Mouse (Mus musculus) hindbrain, embryonic 10.5 days (tissue): ENCODE data around the gene Dusp8. TPM values are rescaled to one million over a fixed set of nuclear protein-coding genes. Genes with fewer than 3 reads are reported as not detected.

ENCODE experiments used
- DNase-seq: peaks from one replicate; pipeline ENCODE4 v3.0.0-alpha.2; 2017; ENCODE audit warnings: low spot score
- H3K27ac ChIP-seq: fragments of 300-500 bp; sonication (generic); 2 replicates; pipeline ENCODE4 v1.5.1; 2016; ENCODE audit warnings: mild to moderate bottlenecking, moderate library complexity
- H3K27me3 ChIP-seq: fragments of 300-500 bp; sonication (generic); 2 replicates; pipeline ENCODE4 v1.6.1; 2016; ENCODE audit warnings: mild to moderate bottlenecking; ENCODE audit not compliant: poor library complexity, insufficient read depth, severe bottlenecking
- H3K36me3 ChIP-seq: fragments of 300-500 bp; sonication (generic); 2 replicates; pipeline ENCODE4 v1.6.1; 2016; ENCODE audit warnings: mild to moderate bottlenecking, moderate library complexity
- H3K4me1 ChIP-seq: fragments of 300-500 bp; sonication (generic); replicated peaks from 2 replicates; pipeline ENCODE4 v1.6.1; 2016; ENCODE audit warnings: mild to moderate bottlenecking
- H3K4me3 ChIP-seq: fragments of 300-500 bp; sonication (generic); 2 replicates; pipeline ENCODE4 v1.5.1; 2016; ENCODE audit warnings: mild to moderate bottlenecking, moderate library complexity
- H3K9me3 ChIP-seq: fragments of 300-500 bp; sonication (generic); 2 replicates; pipeline ENCODE4 v1.6.1; 2016; ENCODE audit warnings: mild to moderate bottlenecking, moderate library complexity
- WGBS: fragments of 180-500 bp; shearing (Covaris S2); methylation state at CpG from one replicate; pipeline ENCODE4 v1.1.7; 2016; 5-methylcytosine and 5-hydroxymethylcytosine counted together
- polyA plus RNA-seq: library from polyadenylated mRNA; unstranded; fragments of >200 nt; fragmentation: Nextera tagmentation; extraction: Ambion mirVana; gene quantifications from 2 replicates; pipeline ENCODE4 v1.2.1, GENCODE M21; 2016

Gene Dusp8
- polyA plus RNA-seq, 1 experiment from 2014 or later: 20.1 TPM

- no peaks in the 10 kb centered on the region for H3K36me3 ChIP-seq
- H3K27me3 ChIP-seq: peaks cover 88% of the 10 kb centered on the region
- H3K27ac ChIP-seq: peak overlapping the region; percentile 91
- under 1% methylated on average over 89 of the region's 89 CpGs for WGBS
- H3K9me3 ChIP-seq: no peaks in the 10 kb centered on the region
- H3K4me1 ChIP-seq: peaks cover 66% of the 10 kb centered on the region
- DNase-seq: peak; percentile 47
- peak overlapping the region; percentile 79 for H3K4me3 ChIP-seq
Observed at GRCm38 (mm10) chr7:142094301-142095143, 1.1 kb downstream of the Dusp8 start.

GRCm38 (mm10) chr7:142093696-142094240, 1.9 kb downstream of the Dusp8 start:
- H3K27ac ChIP-seq: peak overlapping the region; percentile 91
- WGBS: 23% methylated on average over 6 of the region's 6 CpGs
- no peaks in the 10 kb centered on the region for H3K36me3 ChIP-seq
- no peaks in the 10 kb centered on the region for H3K9me3 ChIP-seq
- H3K27me3 ChIP-seq: peaks cover 92% of the 10 kb centered on the region
- H3K4me1 ChIP-seq: peaks cover 73% of the 10 kb centered on the region
- peak overlapping the region; percentile 79 for H3K4me3 ChIP-seq
- DNase-seq: no peak

- Histone ChIP-seq H3K27me3 (peaks cover 95% of the 10 kb centered on the region), H3K27ac (peak overlapping the region; percentile 18; the same call in 1 of the 2 replicates)
- 51% methylated on average over 1 of the region's 1 CpGs for WGBS
Observed at GRCm38 (mm10) chr7:142092991-142093390, 2.7 kb downstream of the Dusp8 start.

GRCm38 (mm10) chr7:142091848-142092247, 3.8 kb downstream of the Dusp8 start:
- 3% methylated on average over 4 of the region's 4 CpGs for WGBS
- Histone ChIP-seq H3K27ac (peak overlapping the region; percentile 62), H3K27me3 (peaks cover 91% of the 10 kb centered on the region), H3K4me3 (peak overlapping the region; percentile 79; the same call in 1 of the 2 replicates), H3K4me1 (peaks cover 84% of the 10 kb centered on the region), H3K9me3 (no peaks in the 10 kb centered on the region), H3K36me3 (peaks cover 12% of the 10 kb centered on the region)
- peak; percentile 18 for DNase-seq

More at GRCm38 (mm10) chr7:142092991-142093390, 2.7 kb downstream of the Dusp8 start:
- H3K4me3 ChIP-seq: peak overlapping the region; percentile 79
- no peak for DNase-seq
- no peaks in the 10 kb centered on the region for H3K9me3 ChIP-seq
- H3K36me3 ChIP-seq: peaks cover under 1% of the 10 kb centered on the region; the same call in 1 of the 2 replicates
- peaks cover 81% of the 10 kb centered on the region for H3K4me1 ChIP-seq

GRCm38 (mm10) chr7:142089648-142090447, 5.8 kb downstream of the Dusp8 start:
- H3K36me3 ChIP-seq: peaks cover 31% of the 10 kb centered on the region
- DNase-seq: no peak
- peak overlapping the region; percentile 80 for H3K27ac ChIP-seq
- no peaks in the 10 kb centered on the region for H3K9me3 ChIP-seq
- no peak overlapping the region for H3K4me3 ChIP-seq
- peaks cover 71% of the 10 kb centered on the region for H3K4me1 ChIP-seq
- peaks cover 92% of the 10 kb centered on the region for H3K27me3 ChIP-seq
- WGBS: 66% methylated on average over 17 of the region's 17 CpGs

- Histone ChIP-seq H3K4me3 (no peak overlapping the region), H3K27ac (peak overlapping the region; percentile 80), H3K4me1 (peaks cover 67% of the 10 kb centered on the region), H3K27me3 (peaks cover 92% of the 10 kb centered on the region), H3K36me3 (peaks cover 41% of the 10 kb centered on the region), H3K9me3 (no peaks in the 10 kb centered on the region)
- WGBS: 3% methylated on average over 5 of the region's 5 CpGs
- peak; percentile 71 for DNase-seq
Observed at GRCm38 (mm10) chr7:142088886-142089285, 6.8 kb downstream of the Dusp8 start.

- H3K27ac ChIP-seq: no peak overlapping the region
Observed at GRCm38 (mm10) chr7:142087069-142087652, 8.5 kb downstream of the Dusp8 start.

GRCm38 (mm10) chr7:142086159-142086905, 9.3 kb downstream of the Dusp8 start:
- peaks cover 53% of the 10 kb centered on the region for H3K4me1 ChIP-seq
- H3K9me3 ChIP-seq: no peaks in the 10 kb centered on the region
- H3K27ac ChIP-seq: no peak overlapping the region
- H3K27me3 ChIP-seq: peaks cover 92% of the 10 kb centered on the region
- no peak overlapping the region for H3K4me3 ChIP-seq
- DNase-seq: no peak
- WGBS: 82% methylated on average over 4 of the region's 4 CpGs
- H3K36me3 ChIP-seq: peaks cover 61% of the 10 kb centered on the region

More at GRCm38 (mm10) chr7:142087069-142087652, 8.5 kb downstream of the Dusp8 start:
- Histone ChIP-seq H3K27me3 (peaks cover 92% of the 10 kb centered on the region), H3K4me3 (no peak overlapping the region), H3K4me1 (peaks cover 57% of the 10 kb centered on the region), H3K36me3 (peaks cover 56% of the 10 kb centered on the region), H3K9me3 (no peaks in the 10 kb centered on the region)
- 86% methylated on average over 1 of the region's 1 CpGs for WGBS
- no peak for DNase-seq

GRCm38 (mm10) chr7:142084820-142085219, 10.8 kb downstream of the Dusp8 start:
- H3K9me3 ChIP-seq: no peaks in the 10 kb centered on the region
- H3K27me3 ChIP-seq: peaks cover 91% of the 10 kb centered on the region
- 57% methylated on average over 3 of the region's 3 CpGs for WGBS
- H3K4me1 ChIP-seq: peaks cover 38% of the 10 kb centered on the region
- no peak overlapping the region for H3K4me3 ChIP-seq
- no peak overlapping the region for H3K27ac ChIP-seq
- DNase-seq: no peak
- peaks cover 72% of the 10 kb centered on the region for H3K36me3 ChIP-seq

- no peak for DNase-seq
- no peak overlapping the region for H3K27ac ChIP-seq
- H3K36me3 ChIP-seq: peaks cover 75% of the 10 kb centered on the region
- H3K9me3 ChIP-seq: no peaks in the 10 kb centered on the region
- H3K4me1 ChIP-seq: peaks cover 34% of the 10 kb centered on the region
- H3K27me3 ChIP-seq: peaks cover 91% of the 10 kb centered on the region
- H3K4me3 ChIP-seq: no peak overlapping the region
- 31% methylated on average over 5 of the region's 5 CpGs for WGBS
Observed at GRCm38 (mm10) chr7:142084395-142084794, 11.2 kb downstream of the Dusp8 start.

- H3K9me3 ChIP-seq: no peaks in the 10 kb centered on the region
- peaks cover 91% of the 10 kb centered on the region for H3K27me3 ChIP-seq
- peaks cover 28% of the 10 kb centered on the region for H3K4me1 ChIP-seq
- peaks cover 76% of the 10 kb centered on the region for H3K36me3 ChIP-seq
- WGBS: 36% methylated on average over 12 of the region's 12 CpGs
- H3K4me3 ChIP-seq: no peak overlapping the region
- DNase-seq: no peak
- no peak overlapping the region for H3K27ac ChIP-seq
Observed at GRCm38 (mm10) chr7:142083588-142084317, 11.9 kb downstream of the Dusp8 start.
